Mouse (Mus musculus): ENCODE measurements at regions not wholly inside any gene's neighbourhood (a gene's known extent, or its start where the extent isn't known, plus 50 kb on each side); places are given as distances from the start of the nearest gene placed in this dataset.

- DNase-seq (ENCODE audit: low spot score), result no peak
Observed at GRCm38 (mm10) chr4:34498781-34499180, 52.0 kb upstream of the Akirin2 start.

GRCm38 (mm10) chr4:34499731-34500130 is 51.0 kb upstream of the Akirin2 start:
- no peak for DNase-seq (ENCODE audit: low spot score)
